Mouse (Mus musculus) neural tube, embryonic 14.5 days (tissue): ENCODE data around the gene Tyk2. TPM values are rescaled to one million over a fixed set of nuclear protein-coding genes. Genes with fewer than 3 reads are reported as not detected.
A peak's percentile ranks its signal among the peaks of the same experiment; 100 is the strongest.

Experiments
- ATAC-seq: fragments of 200-750 bp; cut with Nextera tagmentation; 2 replicates; pipeline ENCODE4 v1.8.0; 2017; ENCODE audit warnings: low read depth, mild to moderate bottlenecking, moderate TSS enrichment, moderate library complexity
- H3K27ac ChIP-seq: fragments of 300-500 bp; sonication (generic); 2 replicates; pipeline ENCODE4 v1.5.1; 2014; ENCODE audit warnings: low read depth, mild to moderate bottlenecking, control low read depth, low read length, moderate library complexity, mixed read lengths
- H3K27me3 ChIP-seq: fragments of 300-500 bp; sonication (generic); 2 replicates; pipeline ENCODE4 v1.6.1; 2014; ENCODE audit warnings: low read length; ENCODE audit not compliant: control insufficient read depth, insufficient read depth
- H3K36me3 ChIP-seq: fragments of 300-500 bp; sonication (generic); 2 replicates; pipeline ENCODE4 v1.6.1; 2014; ENCODE audit warnings: low read length, mixed read lengths; ENCODE audit not compliant: control insufficient read depth, insufficient read depth
- H3K4me1 ChIP-seq: fragments of 300-500 bp; sonication (generic); 2 replicates; pipeline ENCODE4 v1.6.1; 2014; ENCODE audit warnings: low read length; ENCODE audit not compliant: control insufficient read depth, insufficient read depth
- H3K4me2 ChIP-seq: fragments of 300-500 bp; sonication (generic); 2 replicates; pipeline ENCODE4 v1.6.1; 2014; ENCODE audit warnings: mild to moderate bottlenecking, low read depth, low read length, control low read depth
- H3K4me3 ChIP-seq: fragments of 300-500 bp; sonication (generic); 2 replicates; pipeline ENCODE4 v1.5.1; 2014; ENCODE audit warnings: low read depth, low read length, control low read depth, mixed read lengths
- H3K9ac ChIP-seq: fragments of 300-500 bp; sonication (generic); replicated peaks from 2 replicates; pipeline ENCODE4 v1.6.1; 2014; ENCODE audit warnings: low read depth, mild to moderate bottlenecking, control low read depth, low read length, mixed read lengths
- H3K9me3 ChIP-seq: fragments of 300-500 bp; sonication (generic); 2 replicates; pipeline ENCODE4 v1.6.1; 2016; ENCODE audit warnings: low read length; ENCODE audit not compliant: control insufficient read depth
- WGBS: fragments of 180-500 bp; shearing (Covaris S2); extraction: QIAGEN DNeasy Blood & Tissue Kit; methylation state at CpG from one replicate; pipeline ENCODE4 v1.1.7; 2014; 5-methylcytosine and 5-hydroxymethylcytosine counted together
- polyA plus RNA-seq: library from polyadenylated mRNA; unstranded; fragments of >200 nt; fragmentation: Nextera tagmentation; extraction: Ambion mirVana; gene quantifications from 2 replicates; pipeline ENCODE4 v1.2.1, GENCODE M21; 2014

Tyk2 gene
- polyA plus RNA-seq, 1 experiment from 2014 or later, result 7.9 TPM

DNA sequence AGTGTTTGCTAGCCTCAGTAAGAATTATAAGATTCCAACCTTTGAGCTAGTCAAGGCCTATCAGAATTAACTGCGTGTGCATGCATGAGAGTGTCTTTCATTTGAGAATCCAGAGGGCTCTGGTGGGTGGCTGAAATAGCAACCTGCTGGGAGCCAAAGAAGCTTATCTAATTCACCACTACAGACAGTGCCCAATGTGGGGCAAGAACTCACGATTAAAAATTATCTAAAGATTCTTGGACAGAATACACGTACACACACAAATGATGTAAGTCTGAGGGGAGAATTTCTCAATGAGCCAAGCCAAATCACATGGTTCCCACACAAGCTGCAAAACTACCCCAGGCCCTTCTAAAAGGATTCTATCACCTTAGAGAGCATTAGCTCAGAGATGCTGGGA lies 47.7 kb downstream of the Tyk2 start:
- Histone ChIP-seq H3K36me3 (peaks cover 80% of the 10 kb centered on the region), H3K9me3 (no peaks in the 10 kb centered on the region), H3K4me2 (no peak overlapping the region), H3K4me1 (no peaks in the 10 kb centered on the region), H3K27me3 (no peaks in the 10 kb centered on the region), H3K4me3 (no peak overlapping the region), H3K9ac (no peak overlapping the region), H3K27ac (no peak overlapping the region)
- WGBS, result 89% methylated on average over 3 of the region's 3 CpGs
- no peak for ATAC-seq

GRCm38 (mm10) chr9:21081127-21081526 lies 49.9 kb downstream of the Tyk2 start:
- H3K36me3 ChIP-seq, result peaks cover 82% of the 10 kb centered on the region
- no peak overlapping the region for H3K4me3 ChIP-seq
- 85% methylated on average over 9 of the region's 9 CpGs for WGBS
- no peak overlapping the region for H3K27ac ChIP-seq
- no peaks in the 10 kb centered on the region for H3K9me3 ChIP-seq
- no peaks in the 10 kb centered on the region for H3K27me3 ChIP-seq
- no peak overlapping the region for H3K4me2 ChIP-seq
- H3K9ac ChIP-seq, result no peak overlapping the region
- H3K4me1 ChIP-seq, result no peaks in the 10 kb centered on the region
- no peak for ATAC-seq

- H3K9ac ChIP-seq, result no peak overlapping the region
- 90% methylated on average over 3 of the region's 3 CpGs for WGBS
- no peak overlapping the region for H3K4me2 ChIP-seq
- H3K27ac ChIP-seq, result no peak overlapping the region
- H3K4me1 ChIP-seq, result peaks cover 12% of the 10 kb centered on the region
- H3K27me3 ChIP-seq, result no peaks in the 10 kb centered on the region
- ATAC-seq, result no peak
- H3K9me3 ChIP-seq, result no peaks in the 10 kb centered on the region
- H3K4me3 ChIP-seq, result no peak overlapping the region
- peaks cover 58% of the 10 kb centered on the region for H3K36me3 ChIP-seq
Measured at GRCm38 (mm10) chr9:21075625-21076024, 55.4 kb downstream of the Tyk2 start.

GRCm38 (mm10) chr9:21074173-21074572 lies 56.9 kb downstream of the Tyk2 start:
- Histone ChIP-seq H3K9me3 (no peaks in the 10 kb centered on the region), H3K4me1 (peaks cover 12% of the 10 kb centered on the region), H3K27ac (no peak overlapping the region), H3K27me3 (no peaks in the 10 kb centered on the region), H3K9ac (no peak overlapping the region), H3K4me3 (no peak overlapping the region), H3K36me3 (peaks cover 44% of the 10 kb centered on the region), H3K4me2 (no peak overlapping the region; the same call in 1 of the 2 replicates)
- ATAC-seq, result no peak
- WGBS, result 83% methylated on average over 1 of the region's 1 CpGs

GRCm38 (mm10) chr9:21073044-21073840 lies 57.8 kb downstream of the Tyk2 start, which contains the start of the genes Gm49373 and Fdx1l:
Gene Gm49373, minus strand, starts transcription at chr9:21073096.
Gene Fdx1l, minus strand, starts transcription at chr9:21073614.
- no peaks in the 10 kb centered on the region for H3K27me3 ChIP-seq

DNA sequence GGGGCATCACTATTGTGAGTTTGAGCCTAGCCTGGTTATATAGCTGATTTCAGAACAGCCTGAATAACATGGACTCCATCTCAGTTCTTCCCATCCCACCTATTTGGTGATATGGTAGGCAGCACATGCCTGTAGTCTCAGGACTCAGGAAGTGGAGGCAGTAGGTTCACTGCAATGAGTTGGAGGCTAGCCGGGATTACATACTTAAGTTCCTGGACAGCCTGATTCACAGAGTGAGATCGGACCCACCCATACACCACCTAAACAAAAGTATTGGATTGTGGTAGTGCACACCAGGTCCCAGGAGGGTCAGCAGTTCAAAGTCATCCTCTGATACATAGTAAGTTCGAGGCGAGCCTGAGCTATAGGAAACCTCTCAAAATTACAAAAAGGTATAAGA lies 58.4 kb downstream of the Tyk2 start:
- WGBS, result 19% methylated on average over 4 of the region's 4 CpGs
- H3K9me3 ChIP-seq, result no peaks in the 10 kb centered on the region
- no peak for ATAC-seq

More at GRCm38 (mm10) chr9:21073044-21073840, 57.8 kb downstream of the Tyk2 start, which contains the start of the genes Gm49373 and Fdx1l:
- H3K9me3 ChIP-seq, result no peaks in the 10 kb centered on the region
- H3K4me3 ChIP-seq, result peak within 1 kb of the TSS; percentile 87
- WGBS, result 3% methylated on average over 58 of the region's 58 CpGs
- peak; percentile 96 for ATAC-seq
- peak within 1 kb of the TSS; percentile 81 for H3K9ac ChIP-seq
- peak within 1 kb of the TSS; percentile 62; the same call in 1 of the 2 replicates for H3K27ac ChIP-seq
- H3K4me2 ChIP-seq, result peak within 1 kb of the TSS; percentile 88
- H3K36me3 ChIP-seq, result peaks cover 34% of the 10 kb centered on the region
- H3K4me1 ChIP-seq, result peaks cover 12% of the 10 kb centered on the region

DNA sequence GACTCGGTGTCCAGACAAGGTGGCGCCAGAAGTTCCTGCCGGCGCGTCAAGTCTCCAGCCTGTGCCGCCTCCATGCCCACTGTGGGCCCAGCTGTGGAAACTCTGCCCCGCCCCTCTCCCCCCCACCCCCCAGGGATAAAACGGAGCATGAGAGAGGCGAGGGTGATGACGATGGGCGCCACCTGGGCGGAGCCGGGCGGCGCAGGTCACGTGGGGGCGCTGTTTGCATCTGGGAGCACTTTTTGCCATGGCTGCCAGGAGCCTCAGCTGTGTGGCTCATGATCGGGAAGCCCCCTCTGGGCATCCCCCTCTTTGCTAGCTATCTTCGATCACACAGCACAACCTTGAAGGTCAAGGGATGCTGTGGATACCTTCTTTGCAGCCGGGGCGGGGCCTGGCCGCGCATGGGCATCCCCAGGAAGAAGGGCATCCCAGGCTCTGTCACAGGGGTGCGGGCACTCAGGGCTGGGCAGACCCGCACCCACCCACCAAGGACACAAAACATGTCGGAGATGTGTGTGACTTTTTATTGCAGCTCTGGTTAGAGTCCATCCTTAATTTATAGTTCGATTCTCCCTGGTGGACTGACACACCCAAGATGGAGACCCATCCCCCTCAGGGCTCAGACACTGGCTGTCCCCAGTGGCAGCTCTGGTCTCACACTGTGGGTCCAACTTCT lies 63.9 kb downstream of the Tyk2 start, which contains the start of gene Zglp1:
Gene Zglp1, minus strand, starts transcription at position 88 of the 679 bp plus-strand sequence.
- no peak for ATAC-seq
- no peak within 1 kb of the TSS for H3K4me2 ChIP-seq
- peaks cover 14% of the 10 kb centered on the region; the same call in 1 of the 2 replicates for H3K36me3 ChIP-seq
- H3K27ac ChIP-seq, result no peak within 1 kb of the TSS
- H3K9me3 ChIP-seq, result no peaks in the 10 kb centered on the region
- no peak within 1 kb of the TSS for H3K4me3 ChIP-seq
- WGBS, result 87% methylated on average over 27 of the region's 27 CpGs
- H3K9ac ChIP-seq, result no peak within 1 kb of the TSS
- H3K4me1 ChIP-seq, result peaks cover 3% of the 10 kb centered on the region
- H3K27me3 ChIP-seq, result no peaks in the 10 kb centered on the region

More for the DNA sequence above, 58.4 kb downstream of the Tyk2 start:
- peak overlapping the region; percentile 87 for H3K4me3 ChIP-seq
- peaks cover 32% of the 10 kb centered on the region for H3K36me3 ChIP-seq
- peak overlapping the region; percentile 81 for H3K9ac ChIP-seq
- no peak overlapping the region for H3K27ac ChIP-seq
- no peaks in the 10 kb centered on the region for H3K27me3 ChIP-seq
- H3K4me2 ChIP-seq, result peak overlapping the region; percentile 88
- H3K4me1 ChIP-seq, result peaks cover 12% of the 10 kb centered on the region

DNA sequence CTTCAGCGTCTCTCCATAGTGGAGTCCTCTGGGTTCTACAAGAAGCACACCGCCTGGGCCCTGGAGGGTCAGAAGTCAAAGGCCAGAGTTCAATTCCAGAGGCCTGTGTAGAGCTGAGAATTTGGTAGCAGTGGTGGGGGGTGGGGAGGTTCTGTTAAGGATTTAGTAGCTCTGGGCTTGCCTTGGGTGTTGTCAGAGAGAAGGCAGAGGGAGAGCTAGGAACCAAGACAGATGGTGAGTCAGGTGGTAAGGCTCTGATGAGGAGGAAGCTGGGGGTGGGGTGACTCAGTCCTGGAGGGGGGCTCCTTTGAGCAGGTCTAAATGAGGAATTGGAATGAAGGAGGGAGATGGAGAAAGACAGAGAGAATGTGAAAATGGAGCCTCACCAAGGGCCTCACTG lies 68.1 kb downstream of the Tyk2 start:
- peaks cover 14% of the 10 kb centered on the region; the same call in 1 of the 2 replicates for H3K36me3 ChIP-seq
- H3K4me3 ChIP-seq, result no peak overlapping the region
- no peaks in the 10 kb centered on the region for H3K9me3 ChIP-seq
- 89% methylated on average over 2 of the region's 2 CpGs for WGBS
- ATAC-seq, result no peak
- H3K4me2 ChIP-seq, result no peak overlapping the region
- no peak overlapping the region for H3K9ac ChIP-seq
- no peaks in the 10 kb centered on the region for H3K4me1 ChIP-seq
- no peak overlapping the region for H3K27ac ChIP-seq
- H3K27me3 ChIP-seq, result no peaks in the 10 kb centered on the region
